Mouse (Mus musculus) cerebellum, postnatal 10 days (tissue): Measurements from ENCODE around the gene Acp7.
"Not testable (repeated sequence)": the region's sequence is repeated elsewhere in the genome, so short reads cannot be mapped to it uniquely, and the experiment has no call there.

Experiments used
- DNase-seq, 2 experiments: peaks; one replicate each; pipeline ENCODE4 v3.0.0; 2021; ENCODE audit warnings: mixed read lengths in 2 of 2

Gene Acp7

DNA sequence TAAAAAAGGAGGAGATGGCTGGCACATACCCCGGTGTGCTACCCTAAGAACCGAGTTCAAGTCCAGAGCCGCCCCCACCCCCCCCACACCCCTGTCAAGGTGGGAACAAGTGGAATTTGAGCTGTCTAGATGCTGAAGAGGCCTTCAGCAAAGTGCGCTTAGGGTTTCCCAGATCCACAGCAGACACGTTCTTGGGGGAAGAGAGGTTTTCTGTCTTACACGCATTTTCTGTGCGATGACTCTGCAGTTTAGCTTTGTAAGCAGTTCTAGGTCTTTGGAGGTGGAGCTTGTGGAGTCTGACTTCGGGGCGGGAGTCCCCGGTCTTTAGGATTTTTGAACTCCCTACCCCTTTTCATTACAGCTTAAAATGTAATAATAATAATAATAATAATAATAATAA lies at the start of gene Acp7:
Gene Acp7 (minus strand): TSS at position 260 of the 400 bp plus-strand sequence.
- DNase-seq: no peak

DNA sequence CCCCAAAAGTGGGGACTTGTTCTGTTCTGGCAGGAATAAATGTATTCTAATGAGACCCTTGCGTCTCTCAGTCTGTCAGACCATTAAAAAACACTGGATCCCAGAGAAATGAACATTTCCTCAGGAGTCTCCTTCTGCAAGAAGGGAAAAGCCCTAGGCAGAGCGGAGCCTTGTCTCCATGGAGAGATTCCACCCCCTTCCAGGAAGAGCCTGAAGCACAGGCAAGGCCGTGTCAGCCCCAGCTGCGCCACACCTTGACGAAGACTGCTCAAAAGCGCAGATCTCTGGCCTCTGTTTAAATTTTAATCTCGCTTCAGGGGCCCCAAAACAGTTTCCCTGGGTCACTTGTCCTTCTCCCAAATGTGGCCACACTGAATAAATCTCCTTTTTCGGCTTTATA lies 46.5 kb upstream of the Acp7 start:
- no peak for DNase-seq

DNA sequence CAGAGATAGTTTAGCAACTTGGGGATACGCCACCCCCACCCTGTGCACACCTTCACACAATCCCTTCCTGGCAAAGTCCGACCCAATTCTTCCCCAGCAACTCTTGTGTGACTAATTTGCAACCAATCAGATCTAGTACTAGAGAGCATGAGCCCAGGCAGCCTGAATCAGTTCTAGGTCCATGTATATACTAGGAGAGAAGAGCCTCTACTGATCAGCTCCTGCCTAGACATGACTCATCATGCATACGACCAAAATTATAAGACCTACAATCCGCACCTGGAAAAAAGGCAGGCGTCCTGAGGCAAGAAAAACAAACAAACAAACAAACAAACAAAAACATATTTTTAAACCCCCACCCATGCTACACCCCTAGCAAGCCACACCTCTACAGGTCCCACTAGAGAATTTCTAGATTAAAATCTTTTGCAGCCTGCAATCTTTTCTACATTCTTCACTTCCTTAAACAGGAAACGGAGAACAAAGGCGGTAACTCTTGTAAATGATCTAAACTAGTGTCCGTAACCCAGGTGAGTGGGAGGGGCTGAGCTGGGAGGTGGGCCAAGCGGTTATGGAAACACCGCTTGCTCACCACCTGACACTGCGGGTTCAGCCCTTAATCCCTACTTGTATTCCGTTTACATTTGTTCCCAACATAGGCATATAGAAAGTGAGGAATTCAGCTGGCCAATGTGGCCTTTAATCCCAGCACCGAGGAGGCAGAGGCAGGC lies 45.8 kb upstream of the Acp7 start:
- no peak for DNase-seq

DNA sequence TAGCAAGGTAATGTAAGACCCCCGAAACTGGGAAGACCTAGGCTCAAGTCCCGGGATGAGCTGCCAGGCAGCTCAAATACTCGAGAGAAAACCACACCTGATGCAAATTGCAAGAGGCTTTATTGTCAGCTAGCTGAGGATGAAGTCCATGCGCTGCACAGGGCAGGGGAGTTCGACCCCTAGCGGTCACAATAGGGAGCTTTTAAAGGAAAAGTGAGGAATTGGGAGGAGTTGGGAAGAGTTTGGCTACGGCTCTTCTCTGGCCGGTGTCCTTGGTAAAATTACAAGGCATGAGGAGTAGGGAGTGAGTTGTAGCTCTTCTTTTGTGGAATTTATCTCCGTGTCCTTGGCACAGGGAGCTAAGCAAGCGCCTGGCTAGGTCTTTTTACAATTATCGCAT lies 44.6 kb upstream of the Acp7 start:
- peak; percentile 48 to 49 for DNase-seq

DNA sequence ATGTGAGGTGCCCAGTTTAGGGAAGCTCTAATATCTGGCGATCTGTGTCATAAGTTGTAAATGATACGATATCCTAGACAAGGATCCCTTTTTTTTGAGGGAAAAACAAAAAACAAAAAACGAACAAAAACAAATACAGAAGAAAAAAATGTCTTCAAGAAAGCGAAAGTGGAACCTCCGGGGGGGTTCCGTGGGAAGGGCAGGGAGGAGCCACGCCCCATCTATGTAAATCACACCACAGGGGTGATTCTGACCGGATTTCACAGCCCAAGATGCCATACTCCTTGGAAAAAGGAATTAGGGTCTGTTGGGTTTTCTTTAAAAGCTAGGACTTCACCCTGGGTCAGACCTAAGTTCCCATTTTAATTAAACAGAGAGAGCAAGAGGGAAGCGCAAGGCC lies 43.9 kb upstream of the Acp7 start:
- DNase-seq: no peak

DNA sequence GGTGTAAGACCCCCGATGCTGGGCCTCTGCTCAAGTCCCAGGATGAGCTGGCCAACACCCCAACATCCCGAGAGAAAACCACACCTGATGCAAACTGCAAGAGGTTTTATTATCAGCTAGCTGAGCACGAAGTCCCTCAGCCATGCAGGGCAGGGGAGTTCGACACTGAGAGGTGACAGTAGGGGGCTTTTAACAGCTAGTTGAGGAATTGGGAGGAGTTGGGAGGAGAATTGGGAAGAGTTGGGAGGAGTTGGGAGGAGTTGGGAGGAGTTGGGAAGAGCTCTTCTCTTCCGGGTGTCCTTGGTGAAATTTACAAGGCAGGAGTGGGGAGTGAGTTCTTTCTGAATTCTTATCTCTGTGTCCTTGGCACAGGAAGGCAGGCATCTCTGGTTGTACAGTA lies 41.7 kb upstream of the Acp7 start:
- not testable (repeated sequence) for DNase-seq

DNA sequence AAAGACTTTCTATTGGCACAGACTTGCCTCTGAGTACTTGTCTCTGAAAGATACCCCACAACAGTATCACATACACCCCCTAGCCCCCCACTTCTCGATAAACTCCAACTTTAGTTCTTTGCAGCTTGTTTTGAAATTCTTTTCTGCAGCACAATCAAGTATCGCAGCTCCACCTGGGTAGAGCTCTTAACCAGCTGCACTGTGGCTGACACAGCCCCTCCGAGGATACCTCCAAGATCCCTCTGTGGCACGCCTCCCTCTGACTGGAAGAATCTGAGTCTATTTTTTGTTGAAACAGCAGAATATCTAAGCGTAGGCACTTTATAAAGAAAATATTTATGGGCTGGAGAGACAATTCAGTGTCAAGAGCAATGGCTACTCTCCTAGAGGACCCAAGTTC lies 41.1 kb upstream of the Acp7 start:
- DNase-seq: no peak

DNA sequence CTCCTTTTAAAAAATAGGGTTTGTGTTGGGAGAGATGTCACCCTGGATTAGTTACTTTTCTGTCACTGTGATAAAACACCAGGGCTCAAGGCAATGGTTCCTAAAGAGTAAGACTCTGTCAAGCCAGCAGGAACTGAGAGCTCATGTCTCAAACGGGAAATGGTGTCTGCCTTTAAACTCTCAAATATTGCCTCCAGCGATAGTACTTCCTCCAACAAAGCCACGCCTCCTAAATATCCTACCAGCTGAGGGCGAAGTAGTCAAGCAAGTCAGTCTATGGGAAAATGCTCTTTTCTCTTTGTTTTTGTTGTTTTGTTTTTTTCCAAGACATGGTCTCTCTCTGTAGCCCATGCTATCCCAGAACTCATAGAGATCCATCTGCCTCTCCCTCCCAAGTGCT lies 40.0 kb upstream of the Acp7 start:
- no peak for DNase-seq

DNA sequence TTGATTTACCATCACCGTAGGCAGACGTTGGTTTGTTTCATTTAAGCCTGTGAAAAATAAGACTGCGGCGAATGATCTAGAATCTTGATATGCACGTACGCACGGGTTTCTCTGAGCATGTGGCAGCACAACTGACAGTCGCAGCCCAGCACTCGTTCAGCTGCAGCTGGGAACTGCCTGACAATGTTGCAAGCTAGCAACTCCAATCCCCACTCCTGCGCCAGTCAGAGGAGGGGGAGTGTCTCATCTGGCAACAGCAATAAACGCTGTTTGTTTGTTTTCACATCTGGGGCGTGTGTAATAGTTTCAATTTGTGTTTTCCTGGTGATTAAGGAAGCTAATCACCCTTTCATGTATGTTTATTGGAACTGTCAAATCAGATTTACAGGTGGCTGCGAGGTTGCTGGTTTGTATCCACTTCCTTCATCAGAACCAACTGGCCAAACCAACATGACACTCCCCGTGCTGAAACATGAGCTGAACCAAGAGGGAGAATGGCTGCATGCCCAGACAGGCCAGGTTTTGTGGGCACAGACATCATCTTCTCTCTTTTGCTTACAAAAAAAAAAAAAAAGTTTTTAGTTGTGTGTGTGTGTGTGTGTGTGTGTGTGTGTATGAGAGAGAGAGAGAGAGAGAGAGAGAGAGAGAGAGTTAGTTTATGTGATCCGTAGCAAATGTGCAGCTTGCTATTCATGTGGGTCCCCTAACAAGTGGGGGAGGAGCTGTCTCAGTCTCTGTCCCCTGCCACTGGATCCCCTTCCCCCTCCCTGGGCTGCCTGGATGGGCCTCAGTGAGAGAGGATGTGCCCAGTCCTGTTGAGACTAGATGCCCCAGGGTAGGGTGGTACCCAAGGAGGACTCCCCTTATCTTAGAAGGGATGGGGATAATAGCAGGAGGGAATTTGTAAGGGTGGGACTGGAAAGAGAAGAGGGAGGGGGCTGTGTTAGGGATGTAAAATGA lies 34.8 kb upstream of the Acp7 start:
- DNase-seq: peak; percentile 49 to 50

DNA sequence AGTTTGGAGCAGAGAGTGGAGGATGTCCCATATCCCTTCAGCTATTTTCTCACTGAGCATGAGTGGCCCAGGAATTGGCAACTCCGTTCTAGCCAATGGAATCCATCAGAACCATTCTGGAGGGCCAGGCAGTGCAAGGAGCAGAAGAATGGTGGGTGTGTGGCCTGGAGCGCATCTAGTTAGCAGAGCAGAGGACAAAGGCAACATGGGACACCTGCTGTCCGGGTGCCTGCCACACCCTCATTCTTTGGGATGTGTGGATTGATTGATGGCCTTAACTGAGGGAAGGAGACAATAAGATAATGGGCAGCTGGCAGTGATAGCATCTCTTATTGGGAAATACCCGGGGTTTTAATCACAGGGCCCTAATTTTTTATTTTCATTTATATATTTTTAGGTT lies 25.3 kb upstream of the Acp7 start:
- DNase-seq: no peak

DNA sequence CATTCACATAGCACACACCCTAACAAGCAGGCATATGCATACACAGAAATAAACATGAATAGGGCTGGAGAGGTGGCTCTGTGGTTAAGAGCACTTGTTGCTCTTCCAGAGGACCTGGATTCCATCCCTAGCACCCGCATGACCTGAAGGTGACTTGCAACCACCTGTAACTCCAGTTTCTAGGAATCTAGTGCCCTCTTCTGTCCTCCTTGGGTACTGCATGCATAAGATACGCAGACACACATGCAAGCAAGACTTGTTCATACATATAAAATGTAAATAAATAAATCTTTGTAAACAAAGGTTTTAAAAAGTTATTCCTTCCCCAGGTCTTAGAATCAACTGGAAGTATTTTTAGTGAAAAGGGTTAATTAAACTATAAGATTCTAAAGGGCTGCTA lies 20.0 kb upstream of the Acp7 start:
- DNase-seq: peak; percentile 31 to 53

DNA sequence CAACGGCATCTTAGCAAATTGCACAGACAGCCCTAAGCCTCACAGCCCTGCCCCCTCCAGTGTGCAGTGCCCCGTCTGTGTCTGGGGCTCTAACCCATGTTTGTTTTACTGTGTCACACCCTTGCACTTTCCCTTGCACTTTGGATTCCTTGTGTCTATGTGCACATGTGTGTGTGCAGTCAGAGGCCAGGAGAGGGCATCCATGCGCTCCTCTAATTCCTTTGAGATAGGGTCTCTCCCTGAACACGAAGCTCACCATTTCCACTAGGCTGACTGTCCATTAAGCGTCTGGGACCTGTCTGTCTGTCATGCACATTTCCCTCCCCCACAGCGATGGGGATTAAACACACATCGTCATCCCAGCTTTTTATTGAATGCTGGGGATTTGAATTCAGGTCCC lies 15.9 kb upstream of the Acp7 start:
- no peak for DNase-seq

DNA sequence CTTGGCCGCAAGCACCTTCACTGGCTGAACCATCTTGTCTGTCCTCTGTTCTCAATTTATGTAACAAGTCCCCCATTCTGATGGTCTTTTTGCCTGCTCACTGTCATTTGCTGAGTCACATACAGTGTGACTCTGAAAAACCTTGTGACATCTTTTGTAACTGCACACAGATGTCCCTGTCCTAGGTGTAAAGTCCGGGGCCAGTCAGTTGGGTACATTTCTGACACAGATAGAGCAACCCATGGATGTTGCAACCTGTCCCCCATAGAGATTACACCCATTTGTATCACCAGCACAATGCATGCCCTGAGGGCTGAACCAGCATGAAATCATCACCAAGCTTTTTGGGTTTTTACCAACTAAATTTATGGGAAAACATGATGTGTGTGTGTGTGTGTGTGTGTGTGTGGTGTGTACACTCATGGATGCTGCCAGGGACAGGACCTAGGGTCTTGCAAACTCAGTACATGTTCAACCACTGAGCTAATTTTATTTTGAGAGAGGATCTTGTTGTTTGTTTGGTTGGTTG lies 14.9 kb upstream of the Acp7 start:
- DNase-seq: no peak

DNA sequence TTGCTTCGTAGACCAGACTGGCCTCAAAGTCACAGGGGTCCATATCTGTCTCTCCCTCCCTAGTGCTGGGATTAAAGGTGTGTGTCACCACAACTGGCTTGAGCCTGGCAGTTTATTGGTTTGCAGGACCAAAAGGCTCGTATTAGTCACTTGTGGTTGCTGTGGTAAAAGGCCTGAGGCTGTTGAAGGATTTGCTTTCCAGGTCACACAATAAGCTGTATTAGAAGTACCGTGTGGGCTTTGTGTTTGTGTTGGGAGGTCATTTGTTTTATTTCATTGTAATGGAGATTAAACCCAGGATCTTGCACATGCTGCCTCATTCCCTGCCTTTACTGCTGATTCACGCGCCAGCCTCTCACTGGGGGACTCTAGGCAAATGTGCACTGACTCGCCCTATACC lies 14.2 kb upstream of the Acp7 start:
- no peak for DNase-seq

DNA sequence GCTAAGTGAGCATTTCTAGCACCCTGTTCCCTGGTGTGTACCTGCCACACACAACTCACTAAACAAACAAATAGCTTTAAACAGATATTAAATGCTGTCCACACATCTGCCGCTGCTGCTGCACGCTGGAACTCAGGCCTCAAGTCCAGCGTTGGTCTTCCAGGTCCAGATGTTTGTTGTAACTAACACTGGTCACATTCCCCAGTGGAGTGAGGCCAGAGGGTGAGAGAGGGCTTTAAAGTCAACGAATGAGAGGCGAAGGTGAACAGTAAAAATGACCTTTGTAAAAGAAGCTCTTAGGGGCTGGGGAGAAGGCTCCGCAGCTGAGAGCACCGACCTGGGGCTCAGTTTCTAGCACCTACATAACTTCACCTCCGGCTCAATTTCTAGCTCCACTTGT lies 10.4 kb upstream of the Acp7 start:
- no peak for DNase-seq

DNA sequence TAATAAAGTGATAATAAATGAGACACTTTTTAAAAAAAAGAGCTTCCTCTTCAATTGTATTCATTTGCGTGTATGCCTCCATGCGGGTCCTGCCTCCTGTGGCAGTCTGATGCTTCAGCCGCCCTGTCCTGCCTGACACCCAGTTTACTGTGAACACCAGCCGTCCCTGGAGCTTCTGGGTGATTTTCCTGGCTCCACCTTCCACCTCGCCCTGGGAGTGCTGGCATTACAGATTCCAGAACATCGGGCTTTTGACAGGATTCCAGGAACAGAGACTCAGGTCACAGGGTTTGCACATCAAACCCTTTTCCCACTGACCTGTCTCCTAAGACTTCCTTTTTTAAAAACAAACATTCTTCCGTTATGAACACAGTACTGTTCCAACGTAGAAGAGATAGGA lies 6.4 kb upstream of the Acp7 start:
- DNase-seq: peak; percentile 32 to 38

DNA sequence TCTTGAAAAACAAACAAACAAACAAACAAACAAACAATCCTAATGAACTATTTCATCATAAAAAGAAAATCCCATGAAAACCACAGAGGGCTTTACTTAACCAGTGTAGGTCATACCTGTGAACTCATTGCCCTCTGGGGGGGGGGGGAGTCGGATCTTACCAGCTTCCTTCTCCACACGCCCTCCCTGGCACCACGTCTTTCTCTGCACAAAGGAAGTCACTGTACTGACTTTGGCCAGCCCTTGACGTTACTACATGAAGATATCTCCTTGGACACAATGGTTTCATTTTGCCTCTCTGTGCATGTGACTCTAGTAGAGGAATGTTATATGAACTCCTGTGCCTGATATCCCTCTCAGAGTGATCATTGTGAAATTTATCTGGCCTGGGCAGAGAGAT lies 3.0 kb upstream of the Acp7 start:
- DNase-seq: no peak

DNA sequence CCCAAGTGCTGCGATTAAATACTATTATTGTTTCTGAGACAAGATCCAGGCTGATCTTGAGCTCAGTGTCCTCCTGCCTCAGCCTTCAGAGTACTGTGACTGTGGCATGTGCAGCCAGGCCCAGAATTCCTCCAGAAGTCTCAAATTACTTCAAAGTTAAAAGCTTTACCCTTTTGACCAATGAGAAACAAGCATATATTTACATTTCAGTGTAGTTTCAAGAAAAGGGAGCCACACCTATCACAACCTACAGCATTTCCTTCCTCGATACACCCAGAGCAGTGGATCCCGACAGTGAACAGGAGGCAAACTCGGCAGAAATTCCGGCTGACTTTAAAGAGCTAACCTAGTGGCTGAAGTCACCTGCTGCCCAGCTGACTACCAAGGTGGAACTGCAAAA lies 6.3 kb downstream of the Acp7 start:
- DNase-seq: no peak

DNA sequence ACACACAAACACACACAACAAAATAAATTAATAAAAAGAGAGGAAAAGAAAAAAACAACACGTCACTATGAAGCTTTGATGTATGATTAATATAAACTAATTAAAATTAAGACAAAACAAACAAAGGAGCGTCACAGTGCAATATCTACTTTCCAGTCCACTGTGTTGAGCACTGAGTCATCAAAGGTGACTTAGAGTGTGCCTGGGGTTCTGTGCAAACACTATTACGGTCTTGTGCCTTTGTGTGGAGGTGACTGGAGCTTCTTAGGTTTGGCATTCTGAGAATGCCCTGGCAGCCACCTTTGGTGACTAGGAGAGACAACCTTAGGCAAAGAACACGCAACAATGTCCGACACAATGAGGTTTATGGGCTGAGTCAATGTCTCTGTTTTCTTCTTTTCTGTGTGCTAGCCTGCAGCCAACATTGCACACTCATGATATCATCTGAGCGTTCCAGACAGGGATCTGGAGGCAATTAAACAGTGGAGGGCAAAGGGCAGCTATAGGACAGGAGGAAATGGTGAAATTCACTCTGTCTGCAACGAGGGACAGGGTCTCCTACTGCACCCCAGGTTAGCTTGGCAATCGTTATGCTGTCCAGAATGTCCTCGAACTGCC lies 11.9 kb downstream of the Acp7 start:
- DNase-seq: no peak

DNA sequence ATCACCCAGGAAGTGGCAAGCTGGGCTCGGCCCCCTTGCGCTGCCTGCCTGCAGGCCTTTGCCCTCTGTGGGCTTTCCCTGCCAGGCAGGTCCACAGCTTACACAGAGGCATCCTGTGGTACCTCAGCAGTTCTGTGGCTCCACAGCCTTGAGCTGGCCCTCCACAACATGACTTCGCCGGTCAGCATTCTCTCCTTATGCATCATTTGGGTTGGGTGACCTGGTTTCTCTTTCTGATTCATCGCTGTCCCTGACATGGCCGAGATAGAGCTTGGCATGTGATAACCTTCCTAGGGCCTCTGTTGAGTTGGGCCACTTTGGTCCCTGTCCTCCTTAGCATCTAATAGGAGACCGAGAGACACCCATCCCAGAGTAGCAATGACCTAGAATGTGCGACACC lies 25.2 kb downstream of the Acp7 start:
- no peak for DNase-seq

DNA sequence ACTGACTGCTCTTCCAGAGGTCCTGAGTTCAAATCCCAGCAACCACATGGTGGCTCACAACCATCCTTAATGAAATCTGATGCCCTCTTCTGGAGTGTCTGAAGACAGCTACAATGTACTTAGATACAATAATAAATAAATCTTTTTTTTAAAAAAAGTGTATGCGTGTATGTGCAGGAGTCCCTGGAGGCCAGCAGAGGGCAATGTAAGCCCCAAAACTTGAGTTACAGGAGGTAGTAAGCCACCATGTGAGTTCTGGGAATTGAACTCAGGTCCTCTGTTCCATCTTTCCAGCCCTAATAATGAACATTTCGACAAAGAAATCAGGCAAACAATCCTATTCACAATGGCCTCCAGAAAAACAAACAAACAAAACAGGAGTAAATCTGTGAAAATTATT lies 27.3 kb downstream of the Acp7 start:
- DNase-seq: not testable (repeated sequence)

DNA sequence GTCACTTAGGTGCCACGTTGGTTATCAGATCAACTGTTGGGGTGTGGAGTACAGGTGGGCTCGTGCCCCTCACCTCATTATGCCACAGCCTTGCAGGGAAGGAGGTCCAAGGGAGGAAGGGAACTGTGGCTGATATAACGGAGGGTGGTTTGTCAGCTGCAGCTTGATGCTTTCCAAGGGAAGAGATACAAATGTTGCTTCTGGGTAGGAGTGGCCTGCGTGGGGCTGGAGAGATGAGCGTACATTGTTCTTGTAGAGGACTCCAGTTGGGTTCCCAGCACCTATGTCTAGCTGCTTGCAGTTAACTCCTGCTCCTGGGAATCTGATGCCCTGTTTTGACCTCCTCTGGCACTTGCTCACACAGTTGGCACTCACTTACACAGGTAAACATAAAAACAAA lies 28.0 kb downstream of the Acp7 start:
- DNase-seq: no peak

DNA sequence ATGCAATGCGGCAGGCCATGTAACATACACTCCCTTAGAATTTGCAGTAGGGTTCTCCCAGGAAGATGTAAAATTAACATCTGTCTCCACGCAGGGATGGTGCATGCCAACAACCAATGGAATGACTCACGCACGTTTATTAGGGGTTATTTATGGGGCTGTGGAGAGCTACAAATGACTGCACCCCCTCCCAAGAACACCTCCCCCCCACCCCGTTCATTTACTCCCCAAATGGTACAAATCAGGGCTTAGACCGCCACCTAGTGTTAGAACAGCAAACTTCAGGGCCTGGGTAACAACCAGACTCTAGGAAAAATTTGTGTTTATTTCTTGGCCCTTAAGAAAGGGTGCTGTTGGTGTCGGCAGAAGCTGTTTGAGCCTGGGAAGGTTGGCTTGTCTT lies 29.5 kb downstream of the Acp7 start:
- DNase-seq: peak; percentile 82 to 88

DNA sequence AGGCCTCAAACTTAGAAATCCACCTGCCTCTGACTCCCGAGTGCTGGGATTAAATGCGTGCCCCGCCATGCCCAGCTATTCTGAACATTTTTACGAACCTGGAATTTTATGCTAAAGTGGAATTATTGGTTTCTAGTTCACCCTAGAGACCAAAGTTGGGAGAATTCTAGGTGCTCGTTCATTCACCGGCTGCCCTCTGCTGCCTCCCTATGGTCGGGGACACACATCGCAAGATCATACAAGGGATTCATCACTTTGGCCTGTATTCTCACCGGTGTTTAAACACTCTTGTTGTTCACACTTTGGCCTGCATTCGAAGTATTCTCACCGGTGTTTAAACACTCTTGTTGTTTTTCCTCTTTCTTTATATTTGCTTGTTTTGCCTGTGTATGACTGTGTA lies 30.1 kb downstream of the Acp7 start:
- peak; percentile 85 for DNase-seq
